In genomic region chr11:96788871-96789795, GRCm38 (mm10) we compare ENCODE assay signal across 7 mouse cellular contexts. TPM values are rescaled to one million over a fixed set of nuclear protein-coding genes. Genes with fewer than 3 reads are reported as not detected.
DNase-seq lines count a peak whose midpoint lies in the region; ATAC-seq lines count a peak whose summit lies in the region.

TSS of gene Cbx1 (plus strand) at chr11:96789127.

- peak within 1 kb of the TSS; percentile 95 for H3K4me3 ChIP-seq in embryonic facial prominence, embryonic 11.5 days (ENCODE audit: low read depth, low read length)
- peak within 1 kb of the TSS; percentile 91 for H3K4me3 ChIP-seq in limb, embryonic 11.5 days (ENCODE audit: low read depth, low read length)
- peak within 1 kb of the TSS; percentile 92 for H3K4me3 ChIP-seq in midbrain, embryonic 14.5 days (replicated peaks; ENCODE audit: low read depth, low read length)

- peak within 1 kb of the TSS; percentile 68 for H3K4me2 ChIP-seq in embryonic facial prominence, embryonic 11.5 days (ENCODE audit: low read depth, low read length)
- peak within 1 kb of the TSS; percentile 94 for H3K4me2 ChIP-seq in limb, embryonic 11.5 days (ENCODE audit: low read depth, severe bottlenecking)
- peak within 1 kb of the TSS; percentile 87 for H3K4me2 ChIP-seq in midbrain, embryonic 14.5 days (ENCODE audit: low read length)

- peak; percentile 95 for DNase-seq in adrenal gland, postnatal 14 days
- DNase-seq in embryonic facial prominence, embryonic 11.5 days (ENCODE audit: low spot score), result peak; percentile 96
- DNase-seq in heart, adult 11 months, result peak; percentile 99
- DNase-seq in kidney, adult 18-20 months, result peak; percentile 96
- peak; percentile 94 for DNase-seq in limb, embryonic 11.5 days (ENCODE audit: low spot score)
- peak; percentile 97 for DNase-seq in midbrain, embryonic 14.5 days
- DNase-seq in spleen, adult 18-20 months, result peak; percentile 83 to 87

- H3K9me3 ChIP-seq in embryonic facial prominence, embryonic 11.5 days (replicated peaks; ENCODE audit: control insufficient read depth, low read length), result no peaks in the 10 kb centered on the region
- H3K9me3 ChIP-seq in limb, embryonic 11.5 days (ENCODE audit: control insufficient read depth, low read length), result no peaks in the 10 kb centered on the region
- H3K9me3 ChIP-seq in midbrain, embryonic 14.5 days (ENCODE audit: control insufficient read depth, low read length), result no peaks in the 10 kb centered on the region

- 2% methylated on average over 93 of the region's 93 CpGs for WGBS in embryonic facial prominence, embryonic 11.5 days
- WGBS in limb, embryonic 11.5 days, result 1% methylated on average over 93 of the region's 93 CpGs
- 1% methylated on average over 93 of the region's 93 CpGs for WGBS in midbrain, embryonic 14.5 days

- H3K36me3 ChIP-seq in embryonic facial prominence, embryonic 11.5 days (replicated peaks; ENCODE audit: control insufficient read depth, insufficient read depth, low read depth, low read length), result peaks cover 2% of the 10 kb centered on the region; the same call in 1 of the 2 replicates
- H3K36me3 ChIP-seq in limb, embryonic 11.5 days (ENCODE audit: control insufficient read depth, insufficient read depth, low read length), result no peaks in the 10 kb centered on the region
- 0 out of 2 replicates have a peak, but pooled peaks cover 2% of the 10 kb centered on the region for H3K36me3 ChIP-seq in midbrain, embryonic 14.5 days (ENCODE audit: control insufficient read depth, insufficient read depth, low read length)

- peak within 1 kb of the TSS; percentile 98 for H3K9ac ChIP-seq in embryonic facial prominence, embryonic 11.5 days (replicated peaks; ENCODE audit: low read length)
- H3K9ac ChIP-seq in limb, embryonic 11.5 days (ENCODE audit: low read length), result peak within 1 kb of the TSS; percentile 98
- peak within 1 kb of the TSS; percentile 90 for H3K9ac ChIP-seq in midbrain, embryonic 14.5 days (replicated peaks; ENCODE audit: low read length)

- peak within 1 kb of the TSS; percentile 95 for H3K27ac ChIP-seq in embryonic facial prominence, embryonic 11.5 days (replicated peaks; ENCODE audit: low read depth, low read length)
- peak within 1 kb of the TSS; percentile 96 for H3K27ac ChIP-seq in limb, embryonic 11.5 days (replicated peaks; ENCODE audit: low read depth, low read length)
- H3K27ac ChIP-seq in midbrain, embryonic 14.5 days (replicated peaks; ENCODE audit: low read depth, low read length), result peak within 1 kb of the TSS; percentile 98

- peak; percentile 96 for ATAC-seq in embryonic facial prominence, embryonic 11.5 days (replicated peaks; ENCODE audit: insufficient number of reproducible peaks, low FRiP score, low TSS enrichment, low read depth)
- ATAC-seq in limb, embryonic 11.5 days (ENCODE audit: insufficient number of reproducible peaks, low FRiP score, low TSS enrichment, low read depth), result peak; percentile 95
- peak; percentile 99 for ATAC-seq in midbrain, embryonic 14.5 days (ENCODE audit: low FRiP score, low TSS enrichment)

- no peaks in the 10 kb centered on the region; the same call in 1 of the 2 replicates for H3K4me1 ChIP-seq in embryonic facial prominence, embryonic 11.5 days (ENCODE audit: control insufficient read depth, insufficient read depth, low read length)
- H3K4me1 ChIP-seq in limb, embryonic 11.5 days (ENCODE audit: control insufficient read depth, insufficient read depth, low read length), result peaks cover 6% of the 10 kb centered on the region
- H3K4me1 ChIP-seq in midbrain, embryonic 14.5 days (ENCODE audit: control insufficient read depth, insufficient read depth, low read length), result peaks cover 11% of the 10 kb centered on the region

- H3K27me3 ChIP-seq in embryonic facial prominence, embryonic 11.5 days (ENCODE audit: control insufficient read depth, insufficient read depth, low read length), result no peaks in the 10 kb centered on the region
- no peaks in the 10 kb centered on the region for H3K27me3 ChIP-seq in limb, embryonic 11.5 days (ENCODE audit: control insufficient read depth, insufficient read depth, low read length)
- no peaks in the 10 kb centered on the region for H3K27me3 ChIP-seq in midbrain, embryonic 14.5 days (ENCODE audit: control insufficient read depth, insufficient read depth, low read length)

RNA-seq across cellular contexts. Expression of gene Cbx1, which starts in this region (rescaled TPM):
- total RNA-seq in adrenal gland, postnatal 14 days (2021), result 69.8 and 78.1 TPM in 2 replicates
- polyA plus RNA-seq in embryonic facial prominence, embryonic 11.5 days (2014; fragmentation: Nextera tagmentation; extraction: Ambion mirVana), result 160 and 179 TPM in 2 replicates
- polyA plus RNA-seq in limb, embryonic 11.5 days (2014; fragmentation: Nextera tagmentation; extraction: Ambion mirVana), result 172 and 179 TPM in 2 replicates
- polyA plus RNA-seq in midbrain, embryonic 14.5 days (2014; fragmentation: Nextera tagmentation; extraction: Ambion mirVana), result 73.9 and 76.4 TPM in 2 replicates

Comparison
In these comparisons a context has a peak if more than half of its experiments do, and no peak if none do; other contexts are left out.
1. Peak in every context shown above with its lines: DNase-seq, ATAC-seq, H3K4me3 ChIP-seq and H3K27ac ChIP-seq.